Mouse (Mus musculus): ENCODE measurements around the gene BC051142.
A peak's percentile ranks its signal among the peaks of the same experiment; 100 is the strongest.
"Not testable (repeated sequence)": the region's sequence is repeated elsewhere in the genome, so short reads cannot be mapped to it uniquely, and the experiment has no call there.

Gene BC051142

DNA sequence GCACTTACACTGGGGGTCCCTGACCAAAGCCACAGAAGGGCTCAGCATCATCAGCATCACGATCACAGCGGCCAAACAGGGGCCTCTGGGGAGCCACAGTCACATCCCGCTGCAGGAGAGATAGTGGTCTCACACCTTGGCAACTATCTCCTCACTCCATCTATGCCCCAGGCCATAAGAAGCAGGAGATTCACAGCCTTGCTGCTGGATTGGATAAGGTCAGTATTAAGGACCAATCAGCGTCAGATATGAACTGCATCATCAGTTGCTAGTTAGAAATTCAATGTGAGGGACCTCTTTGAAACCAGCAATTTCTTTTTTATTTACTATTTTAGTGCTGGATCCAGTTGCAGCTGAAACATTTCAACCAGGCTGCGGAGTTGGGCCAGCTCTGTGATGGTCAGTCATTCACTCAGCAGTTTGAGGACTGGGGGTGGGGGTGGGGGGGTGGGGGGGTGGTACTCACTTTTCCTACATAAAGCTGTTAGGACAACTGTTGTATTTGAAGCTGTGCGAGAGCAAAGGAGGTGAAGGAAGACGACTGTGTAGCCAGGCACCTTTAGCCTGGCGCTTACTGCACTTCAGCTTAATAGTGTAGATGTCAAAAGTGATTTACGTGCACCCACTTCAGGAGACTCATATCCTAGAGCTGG is 436 bp upstream of the BC051142 start:
- DNase-seq (ENCODE audit: low read depth, low spot score): peak; percentile 86

DNA sequence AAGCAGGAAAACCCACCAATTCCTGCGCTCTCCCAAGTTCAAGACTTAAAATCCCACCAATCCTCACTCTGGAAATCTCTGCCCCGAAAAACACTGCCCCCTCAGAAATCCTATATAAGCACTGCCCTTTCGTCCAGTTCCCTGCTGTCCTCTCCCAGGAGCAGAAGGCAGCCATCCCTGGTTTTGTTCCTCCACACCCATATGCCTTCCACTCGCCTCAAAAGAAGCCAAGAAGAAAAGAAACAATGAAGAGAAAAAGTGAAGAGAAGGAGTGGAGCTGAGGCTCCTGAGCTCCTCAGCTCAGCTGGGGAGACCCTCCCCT is 735 bp downstream of the BC051142 start:
- DNase-seq (ENCODE audit: low read depth, low spot score): no peak

DNA sequence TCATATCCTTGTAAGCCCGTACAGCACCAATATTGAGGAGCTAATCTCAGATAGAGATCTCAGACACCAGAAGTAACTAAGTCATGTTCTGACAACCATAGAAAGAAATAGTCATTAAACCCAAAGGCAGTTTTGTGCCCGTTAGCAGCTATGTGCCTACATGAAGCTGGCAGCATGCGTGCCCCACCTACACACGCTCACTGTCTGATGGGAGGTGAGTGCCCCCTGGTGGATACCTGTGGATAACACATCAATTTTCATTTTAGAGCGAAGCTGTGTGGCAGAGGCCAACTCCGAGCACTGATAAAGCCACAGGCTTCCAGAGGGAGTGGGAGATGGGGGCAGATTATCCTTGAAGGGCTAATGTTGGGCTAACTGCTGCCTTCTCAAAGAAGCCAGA is 12.5 kb downstream of the BC051142 start:
- peak; percentile 47 for DNase-seq (ENCODE audit: low read depth, low spot score)

DNA sequence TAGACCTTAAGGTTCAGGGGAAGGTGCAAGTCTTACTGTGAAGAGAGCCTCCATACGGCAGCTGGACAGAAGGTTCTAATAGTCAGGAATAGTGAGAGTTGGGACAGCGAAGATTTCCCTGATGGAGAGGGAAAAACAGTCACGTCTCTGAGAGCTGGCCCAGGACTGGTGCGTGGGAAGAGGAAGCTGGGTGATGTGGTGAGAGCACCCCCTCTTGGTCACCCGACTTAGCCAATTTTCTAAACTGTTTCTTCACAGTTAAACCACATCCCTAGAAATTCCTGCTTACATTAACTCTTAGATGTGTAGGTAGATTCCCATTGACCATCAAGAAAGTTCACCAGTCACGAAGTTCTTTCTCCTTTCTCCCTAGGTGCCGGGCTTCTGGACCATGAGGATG is 21.4 kb downstream of the BC051142 start:
- DNase-seq (ENCODE audit: low read depth, low spot score): no peak

DNA sequence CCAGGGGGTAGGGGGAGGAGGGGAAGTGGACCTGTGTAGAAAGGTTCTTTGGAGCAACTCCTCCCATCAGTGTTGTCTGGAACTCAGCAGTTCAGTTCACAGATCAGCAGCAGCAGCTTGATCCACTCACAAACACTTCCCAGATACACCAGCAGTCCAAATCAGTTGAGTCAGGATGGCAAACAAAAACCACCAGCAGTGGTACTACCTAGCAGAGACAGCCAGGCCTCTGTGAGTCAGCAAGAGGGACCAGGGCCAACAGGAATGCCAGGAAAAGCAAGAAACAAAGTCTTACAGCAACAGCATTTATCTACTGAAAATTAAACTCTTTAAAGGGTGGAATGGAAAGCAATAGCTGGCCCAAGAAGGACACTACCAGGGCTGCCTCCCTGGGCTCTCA is 29.0 kb downstream of the BC051142 start:
- no peak for DNase-seq (ENCODE audit: low read depth, low spot score)

DNA sequence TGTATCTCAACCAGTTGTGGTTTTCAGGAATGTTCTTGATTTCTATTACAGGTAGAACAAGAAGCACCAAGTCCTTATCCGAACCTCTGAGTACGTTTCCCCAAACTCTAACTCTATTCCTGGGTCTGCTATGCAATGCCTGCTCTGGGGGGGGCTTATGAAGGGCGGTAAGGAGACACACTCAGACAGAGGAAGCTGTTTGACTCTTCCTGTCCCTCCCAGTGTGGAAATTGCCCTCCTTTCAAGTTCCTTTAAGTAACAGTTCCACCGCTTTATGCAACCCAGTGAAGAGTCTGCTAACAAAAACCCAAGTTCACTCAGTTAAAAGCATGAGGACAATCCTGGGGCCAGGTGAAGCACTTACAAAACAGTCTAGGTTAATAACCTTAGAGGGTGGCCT is 38.5 kb downstream of the BC051142 start:
- no peak for DNase-seq (ENCODE audit: low read depth, low spot score)

DNA sequence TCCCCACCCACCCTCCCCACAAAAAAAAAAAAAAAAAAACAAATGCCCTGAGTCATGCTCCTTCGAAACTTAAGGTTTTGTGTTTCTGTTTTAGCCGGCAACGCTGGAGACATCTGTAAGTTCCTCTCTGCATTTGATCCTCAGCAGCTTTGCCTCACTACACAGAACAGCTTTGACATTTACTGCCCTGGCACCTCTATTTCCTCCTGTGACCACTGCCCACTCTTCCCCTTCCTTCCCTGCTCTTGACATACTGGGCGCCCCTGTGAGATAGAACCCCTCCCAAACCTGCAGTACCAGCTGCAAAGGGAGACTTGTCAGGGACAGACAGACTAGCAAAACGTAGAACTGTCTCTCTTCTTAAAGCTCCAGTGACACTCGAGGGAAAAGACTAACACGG is 39.0 kb downstream of the BC051142 start:
- DNase-seq (ENCODE audit: low read depth, low spot score): no peak

DNA sequence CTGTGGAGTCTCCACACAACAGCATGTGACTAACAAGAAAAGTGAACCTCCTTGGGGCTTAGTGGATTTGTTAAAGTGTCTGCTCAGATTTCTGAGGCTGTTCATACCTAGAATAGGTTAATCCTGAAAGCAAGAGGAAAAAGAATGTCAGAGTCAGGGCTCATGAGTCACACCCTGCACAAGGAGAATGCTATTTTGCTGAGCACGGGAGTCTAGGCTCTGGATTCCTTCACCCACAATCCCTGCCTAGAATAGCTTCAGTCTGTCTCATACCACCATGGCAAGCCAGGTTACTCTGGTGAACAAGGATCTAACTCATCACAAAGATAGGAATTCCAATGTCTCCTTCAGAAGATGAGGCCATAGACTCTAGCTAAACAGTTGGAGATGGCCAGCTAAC is 40.0 kb downstream of the BC051142 start:
- no peak for DNase-seq (ENCODE audit: low read depth, low spot score)

DNA sequence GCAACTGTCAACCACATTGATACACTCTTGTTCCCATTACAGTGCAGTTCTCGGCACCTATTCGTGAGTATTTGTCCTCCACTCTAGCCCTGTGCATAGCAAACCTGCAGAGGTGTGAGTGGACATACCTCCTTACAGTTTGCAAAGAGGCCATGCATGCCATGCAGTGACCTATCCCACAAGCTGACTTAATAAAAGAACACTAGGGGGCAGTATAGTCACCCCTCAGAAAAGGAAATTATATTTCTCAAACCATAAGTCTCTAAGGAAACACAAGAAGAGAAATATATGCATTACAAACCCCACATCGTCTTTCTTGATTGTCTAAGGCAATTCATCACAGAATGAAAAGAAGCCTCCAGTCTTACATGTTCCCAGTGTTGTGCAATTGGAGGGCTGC is 41.2 kb downstream of the BC051142 start:
- DNase-seq (ENCODE audit: low read depth, low spot score): no peak

DNA sequence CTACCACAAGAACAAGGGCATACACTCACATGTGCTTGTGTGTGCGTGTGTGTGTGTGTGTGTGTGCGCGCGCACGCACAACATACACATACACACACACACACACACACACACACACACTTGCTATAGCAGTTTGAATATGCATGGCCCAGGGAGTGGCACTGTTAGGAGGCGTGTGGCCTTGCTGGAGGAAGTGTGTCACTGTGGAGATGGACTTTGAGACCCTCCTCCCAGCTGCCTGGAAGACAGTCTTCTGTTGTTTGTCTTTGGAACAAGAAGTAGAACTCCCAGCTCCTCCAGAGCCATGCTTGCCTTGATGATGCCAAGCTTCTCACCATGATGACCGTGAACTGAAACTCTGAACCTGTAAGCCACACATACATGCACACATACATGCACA is 43.4 kb downstream of the BC051142 start:
- no peak for DNase-seq (ENCODE audit: low read depth, low spot score)

DNA sequence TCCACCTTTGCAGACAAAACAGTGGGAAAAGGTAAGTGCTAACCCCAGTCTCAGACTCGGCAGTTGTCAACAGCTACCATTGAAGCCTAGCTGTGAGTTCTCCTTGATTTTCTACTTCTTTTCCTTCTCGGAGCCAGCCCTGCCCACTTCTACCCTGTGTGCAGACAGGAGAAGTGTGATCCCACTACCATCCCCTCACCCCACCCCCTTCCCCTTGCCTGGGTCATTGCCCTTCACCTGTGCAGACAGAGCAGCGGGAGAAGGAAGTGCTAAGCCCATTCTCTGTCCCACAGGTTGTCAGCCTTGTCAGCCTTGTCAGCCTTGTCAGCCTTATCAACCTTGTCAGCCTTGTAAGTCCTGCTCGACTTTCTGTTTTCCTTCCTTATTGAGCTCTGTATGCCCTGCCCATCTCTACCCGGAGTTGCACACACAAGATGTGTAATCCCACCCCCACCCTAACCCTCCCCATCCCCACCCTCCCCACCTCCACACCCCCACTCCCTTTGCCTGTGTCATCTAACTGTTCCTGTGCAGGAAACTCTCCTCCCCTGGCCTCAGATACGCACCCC is 49.9 kb downstream of the BC051142 start:
- no peak for DNase-seq (ENCODE audit: low read depth, low spot score)

DNA sequence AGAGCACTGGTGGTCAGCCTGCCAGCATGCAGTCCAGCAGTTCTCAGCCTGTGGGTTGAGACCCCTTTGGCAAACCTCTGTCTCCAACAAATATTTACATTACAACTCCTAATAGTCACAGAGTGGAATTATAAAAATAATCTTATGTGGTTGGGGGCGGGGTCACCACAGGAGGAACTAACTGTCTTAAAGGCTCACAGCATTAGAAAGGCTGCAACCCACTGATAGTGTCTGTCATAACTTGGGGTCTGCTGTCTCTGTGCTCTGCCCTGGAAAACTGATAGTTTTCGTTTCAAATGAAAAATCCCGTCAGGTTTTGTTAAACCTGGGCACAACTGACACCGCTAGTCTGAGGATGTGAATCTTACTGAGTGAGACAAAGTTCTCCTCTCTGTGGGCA is 59.0 kb downstream of the BC051142 start:
- DNase-seq (ENCODE audit: low read depth, low spot score): no peak

DNA sequence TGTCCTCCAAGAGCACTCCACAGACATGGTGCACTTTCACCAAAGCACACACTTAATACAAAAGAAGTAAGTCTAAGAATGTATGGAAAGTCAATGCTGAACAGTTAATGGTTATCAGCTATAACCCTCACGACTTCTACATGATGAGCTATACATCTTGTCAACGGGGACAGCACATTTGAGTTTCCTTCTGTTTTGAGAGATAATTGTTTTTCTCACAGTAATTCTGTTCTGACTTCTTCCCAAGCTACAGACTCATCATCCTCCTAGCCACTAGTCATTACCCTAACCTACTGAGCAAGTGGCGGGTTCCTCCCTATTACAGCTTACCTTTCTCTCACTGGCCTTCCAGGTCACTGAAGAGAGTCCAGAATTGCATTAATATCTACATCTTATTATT is 60.6 kb downstream of the BC051142 start:
- DNase-seq (ENCODE audit: low read depth, low spot score): no peak

DNA sequence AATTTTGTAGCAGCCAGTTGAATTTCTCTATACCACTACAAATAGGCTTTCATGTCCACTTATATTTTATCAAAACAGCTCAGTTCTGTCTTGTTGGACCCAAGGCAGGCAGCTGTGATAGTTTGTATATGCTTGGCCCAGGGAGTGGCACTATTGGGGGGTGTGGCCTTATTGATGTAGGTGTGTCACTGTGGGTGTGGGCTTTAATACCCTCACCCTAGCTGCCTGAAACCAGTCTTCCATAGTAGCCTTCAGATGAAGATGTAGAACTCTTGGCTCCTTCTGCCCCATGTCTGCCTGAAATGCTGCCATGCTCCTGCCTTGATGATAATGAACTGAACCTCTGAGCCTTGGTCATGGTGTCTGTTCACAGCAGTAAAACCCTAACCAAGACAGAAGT is 67.3 kb downstream of the BC051142 start:
- not testable (repeated sequence) for DNase-seq (ENCODE audit: low read depth, low spot score)

DNA sequence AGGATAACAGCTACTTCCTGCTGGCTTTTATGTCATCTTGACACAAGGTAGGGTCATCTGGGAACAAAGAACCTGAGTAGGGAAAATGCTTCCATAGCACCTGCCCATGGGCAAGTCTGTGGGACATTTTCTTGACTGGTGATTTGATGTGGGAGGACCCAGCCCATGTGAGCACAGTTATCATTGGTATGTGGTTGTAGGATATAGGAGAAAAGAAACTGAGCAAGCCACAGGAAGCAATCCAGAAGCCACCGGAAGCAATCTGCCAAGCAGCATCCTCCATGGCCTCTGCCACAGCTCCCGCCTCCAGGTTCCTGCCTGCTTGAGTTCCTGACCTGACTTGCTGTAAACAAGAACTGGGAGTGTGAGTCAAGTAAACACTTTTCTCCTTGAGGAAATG is 71.9 kb downstream of the BC051142 start:
- no peak for DNase-seq (ENCODE audit: low read depth, low spot score)

DNA sequence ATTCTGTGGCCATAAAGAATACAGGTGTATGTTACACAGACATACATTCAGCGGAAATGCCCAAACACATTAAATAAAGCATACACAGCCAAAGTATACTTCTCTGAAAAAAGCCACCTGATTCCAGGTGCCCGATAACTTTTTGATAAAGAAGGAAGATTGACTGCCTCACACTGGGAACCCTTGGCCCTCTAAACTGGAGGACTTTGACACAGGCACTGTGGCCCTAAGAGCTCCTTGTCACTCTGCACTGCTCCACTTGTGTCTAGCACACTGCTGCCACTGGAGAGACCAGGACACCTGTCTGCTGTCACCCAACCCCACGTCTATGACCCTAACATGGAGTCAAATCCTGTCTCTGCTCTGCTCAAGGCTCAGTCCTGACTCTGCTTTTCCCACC is 76.4 kb downstream of the BC051142 start:
- no peak for DNase-seq (ENCODE audit: low read depth, low spot score)

DNA sequence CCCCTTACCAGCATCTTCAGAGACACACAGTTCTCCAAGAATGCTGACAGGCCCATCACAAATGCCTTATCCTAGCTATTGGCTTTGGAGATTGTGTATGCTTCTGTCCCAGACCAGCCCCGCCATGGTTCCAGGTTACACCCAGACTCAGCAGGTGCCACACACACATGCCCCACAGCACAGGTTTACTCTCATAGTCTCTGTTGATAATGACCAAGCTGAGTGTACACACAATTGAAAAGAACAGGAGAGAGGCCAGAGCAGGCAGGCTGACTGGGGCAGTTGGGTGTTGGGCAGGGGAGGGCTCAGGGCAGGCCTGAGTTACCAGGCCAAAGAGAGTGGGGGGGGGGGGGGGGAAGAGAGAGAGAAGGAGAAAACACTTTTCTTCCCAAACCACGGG is 77.8 kb downstream of the BC051142 start:
- no peak for DNase-seq (ENCODE audit: low read depth, low spot score)

DNA sequence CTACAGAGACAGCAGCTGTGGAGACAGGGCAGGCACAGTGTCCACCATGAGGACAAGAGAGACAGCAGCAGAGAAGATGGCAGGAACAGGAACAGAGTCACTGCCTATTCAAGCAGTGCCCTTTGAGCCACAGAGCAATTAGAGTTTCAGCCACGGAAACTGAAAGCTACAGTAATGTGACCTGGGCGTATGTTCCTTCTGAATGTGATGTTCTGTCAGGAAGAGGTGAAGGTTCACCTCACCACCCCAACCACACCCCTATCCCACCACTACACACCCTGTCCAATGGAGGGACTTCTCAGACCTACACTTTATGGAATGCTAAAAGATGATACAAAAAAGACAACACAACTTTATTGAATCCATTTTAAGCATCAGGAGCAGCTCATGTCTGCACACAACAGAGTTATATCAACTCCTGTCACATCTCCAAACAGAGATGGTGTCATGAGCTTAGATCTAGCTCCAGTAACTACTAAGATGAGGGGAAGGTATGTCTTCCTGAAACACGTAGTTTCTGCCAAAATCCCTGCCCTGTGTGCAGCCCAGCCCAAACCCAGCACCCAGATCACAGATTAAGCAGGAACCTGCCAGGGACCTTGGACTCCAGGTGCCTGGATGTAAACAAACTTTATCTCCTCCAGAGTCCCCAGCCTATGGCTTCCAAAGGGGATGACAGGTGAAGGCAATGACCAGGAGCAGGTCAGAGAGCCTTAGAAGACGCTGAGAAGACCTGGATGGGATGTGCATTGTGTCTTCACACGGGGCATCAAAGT is 78.8 kb downstream of the BC051142 start, which contains the start of gene Btnl4:
TSS of gene Btnl4 (minus strand) at position 81 of the 776 bp plus-strand sequence.
- not testable (repeated sequence) for DNase-seq (ENCODE audit: low read depth, low spot score)

DNA sequence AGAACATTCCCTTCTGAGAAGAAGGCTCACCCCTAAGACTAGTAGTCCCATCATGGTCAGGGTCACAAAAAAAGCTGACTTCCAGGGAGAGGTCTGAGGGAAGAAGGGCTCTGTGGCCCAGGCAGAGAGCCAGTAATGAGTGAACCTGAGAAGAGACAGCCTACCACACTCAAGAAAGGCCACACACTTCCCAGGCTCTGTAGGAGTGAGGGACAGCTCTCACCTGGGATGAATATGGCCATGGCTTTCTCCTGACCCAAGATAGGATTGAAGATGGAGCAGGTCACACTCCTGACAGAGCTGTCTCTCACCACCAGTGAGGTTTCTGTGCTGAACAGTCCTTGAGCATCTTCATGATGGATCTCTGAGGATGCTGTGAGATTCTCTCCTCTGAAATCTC is 94.2 kb downstream of the BC051142 start:
- no peak for DNase-seq (ENCODE audit: low read depth, low spot score)

DNA sequence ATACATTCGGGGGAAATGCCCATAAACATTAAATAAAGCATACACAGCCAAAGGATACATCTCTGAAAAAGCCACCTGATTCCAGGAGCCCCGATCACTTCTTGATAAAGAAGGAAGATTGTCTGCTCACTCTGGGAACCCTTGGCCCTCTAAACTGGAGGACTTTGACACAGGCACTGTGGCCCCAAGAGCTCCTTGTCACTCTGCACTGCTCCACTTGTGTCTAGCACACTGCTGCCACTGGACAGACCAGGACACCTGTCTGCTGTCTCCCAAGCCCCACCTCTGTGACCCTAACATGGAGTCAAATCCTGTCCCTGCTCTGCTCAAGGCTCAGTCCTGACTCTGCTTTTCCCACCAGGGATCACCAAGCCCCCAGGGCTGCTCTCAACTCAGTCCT is 96.5 kb downstream of the BC051142 start:
- DNase-seq (ENCODE audit: low read depth, low spot score): not testable (repeated sequence)

DNA sequence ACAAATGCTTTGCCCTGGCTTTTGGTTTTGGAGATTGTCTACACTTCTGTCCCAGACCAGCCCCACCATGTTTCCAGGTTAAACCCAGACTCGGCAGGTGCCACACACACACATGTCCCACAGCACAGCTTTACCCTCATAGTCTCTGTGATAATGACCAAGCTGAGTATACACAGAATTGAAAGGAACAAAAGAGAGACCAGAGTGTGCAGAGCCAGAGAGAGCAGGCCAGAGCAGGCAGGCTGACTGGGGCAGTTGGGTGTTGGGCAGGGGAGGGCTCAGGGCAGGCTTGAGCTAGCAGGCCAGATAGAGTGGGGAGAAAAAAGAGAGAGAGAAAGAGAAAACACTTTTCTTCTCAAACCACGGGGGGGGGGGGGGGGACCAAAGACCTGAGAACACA is 97.9 kb downstream of the BC051142 start:
- no peak for DNase-seq (ENCODE audit: low read depth, low spot score)

DNA sequence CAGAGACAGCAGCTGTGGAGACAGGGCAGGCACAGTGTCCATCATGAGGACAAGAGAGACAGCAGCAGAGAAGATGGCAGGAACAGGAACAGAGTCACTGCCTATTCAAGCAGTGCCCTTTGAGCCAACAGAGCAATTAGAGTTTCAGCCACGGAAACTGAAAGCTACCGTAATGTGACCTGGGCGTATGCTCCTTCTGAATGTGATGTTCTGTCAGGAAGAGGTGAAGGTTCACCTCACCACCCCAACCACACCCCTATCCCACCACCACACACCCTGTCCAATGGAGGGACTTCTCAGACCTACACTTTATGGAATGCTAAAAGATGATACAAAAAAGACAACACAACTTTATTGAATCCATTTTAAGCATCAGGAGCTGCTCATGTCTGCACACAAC is 98.7 kb downstream of the BC051142 start:
- not testable (repeated sequence) for DNase-seq (ENCODE audit: low read depth, low spot score)

DNA sequence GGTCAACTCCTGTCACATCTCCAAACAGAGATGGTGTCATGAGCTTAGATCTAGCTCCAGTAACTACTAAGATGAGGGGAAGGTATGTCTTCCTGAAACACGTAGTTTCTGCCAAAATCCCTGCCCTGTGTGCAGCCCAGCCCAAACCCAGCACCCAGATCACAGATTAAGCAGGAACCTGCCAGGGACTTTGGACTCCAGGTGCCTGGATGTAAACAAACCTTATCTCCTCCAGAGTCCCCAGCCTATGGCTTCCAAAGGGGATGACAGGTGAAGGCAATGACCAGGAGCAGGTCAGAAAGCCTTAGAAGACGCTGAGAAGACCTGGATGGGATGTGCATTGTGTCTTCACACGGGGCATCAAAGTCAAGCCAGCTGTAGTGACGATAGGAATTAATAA is 99.1 kb downstream of the BC051142 start:
- DNase-seq (ENCODE audit: low read depth, low spot score): not testable (repeated sequence)

All from telencephalon, adult 2 months (tissue).